Mouse (Mus musculus) T-cell, adult 66 days (primary cell): Measurements from ENCODE around the gene Olfr1331. TPM values are rescaled to one million over a fixed set of nuclear protein-coding genes. Genes with fewer than 3 reads are reported as not detected.

ENCODE experiments used
- total RNA-seq, 2 experiments: library from RNA; stranded (reverse); gene quantifications; 3 replicates in 1 of 2; 4 replicates in 1 of 2; pipeline ENCODE4 v1.2.4; 2023

Olfr1331 gene
- not detected for total RNA-seq

GRCm38 (mm10) chr4:118864349-118864748, at the start of gene Olfr1331:
TSS of gene Olfr1331 (plus strand) at chr4:118864649.

DNA sequence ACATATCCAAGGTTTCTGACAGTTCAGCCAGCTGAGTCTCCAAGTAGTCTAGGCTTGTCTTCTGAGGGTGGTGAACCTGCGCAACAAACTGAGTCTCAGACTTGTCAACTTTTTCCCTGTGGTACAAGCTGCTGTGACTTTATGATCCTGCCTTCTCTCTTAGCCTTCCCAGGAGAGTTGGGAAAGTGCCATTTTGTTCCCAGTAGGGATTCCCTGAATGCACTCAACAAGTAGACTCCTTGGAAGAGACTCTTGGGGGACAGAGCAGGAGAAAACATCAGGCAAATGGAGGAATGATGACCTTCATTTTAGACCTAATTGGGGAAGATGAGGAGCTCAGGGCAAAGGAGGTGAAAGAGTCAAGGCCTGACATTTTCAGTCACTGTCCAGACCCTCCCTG, 28.3 kb upstream of the Olfr1331 start, which contains the start of gene Olfr1333:
Gene Olfr1333 (minus strand): TSS at position 101 of the 400 bp plus-strand sequence.

GRCm38 (mm10) chr4:118888297-118888696, 23.8 kb downstream of the Olfr1331 start, which contains the start of gene Olfr1330:
TSS of gene Olfr1330 (plus strand) at chr4:118888597.

DNA sequence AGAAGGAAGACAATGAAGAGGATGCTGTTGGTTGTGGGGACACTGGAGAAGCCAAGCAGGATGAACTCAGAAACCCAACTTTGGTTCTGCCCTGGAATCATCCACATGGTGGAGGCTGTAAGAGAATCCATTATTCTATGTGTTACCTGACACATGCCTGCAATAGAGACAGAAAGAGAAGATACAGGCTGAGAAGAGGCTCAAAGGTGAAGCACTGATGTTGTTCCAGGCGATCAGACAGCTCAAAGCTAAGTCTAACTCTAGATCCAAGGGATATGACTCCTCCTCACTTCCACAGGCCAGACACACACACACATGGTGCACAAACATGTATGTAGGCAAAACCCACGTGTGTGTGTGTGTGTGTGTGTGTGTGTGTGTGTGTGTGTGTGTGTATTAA, 52.9 kb downstream of the Olfr1331 start, which contains the start of gene Olfr1329:
Gene Olfr1329 (minus strand): TSS at position 101 of the 400 bp plus-strand sequence.

Other genes starting within 250 kb of the Olfr1331 start
- gene Cfap57, start 243.9 kb upstream of the Olfr1331 start, total RNA-seq = under 1 TPM in 1 of 2 experiments, not detected in 1; 0.15 TPM
- 10 to 100 TPM; 74.4 to 86.4 TPM for gene Ebna1bp2, start 243.8 kb upstream of the Olfr1331 start, total RNA-seq
- gene Olfr62, start 205.7 kb upstream of the Olfr1331 start, total RNA-seq = not detected
- gene Olfr1342, start 171.9 kb upstream of the Olfr1331 start, total RNA-seq = not detected
- gene Olfr1341, start 161.1 kb upstream of the Olfr1331 start, total RNA-seq = not detected
- not detected for gene Olfr1340, start 144.5 kb upstream of the Olfr1331 start, total RNA-seq
- not detected for gene Olfr1339, start 132.5 kb upstream of the Olfr1331 start, total RNA-seq
- gene Olfr1338, start 105.9 kb upstream of the Olfr1331 start, total RNA-seq = not detected
- gene Olfr1337, start 82.1 kb upstream of the Olfr1331 start, total RNA-seq = not detected
- gene Olfr1335, start 54.7 kb upstream of the Olfr1331 start, total RNA-seq = not detected
- not detected for gene Olfr1333, start 28.4 kb upstream of the Olfr1331 start, total RNA-seq
- gene Olfr1330, start 23.9 kb downstream of the Olfr1331 start, total RNA-seq = not detected
- not detected for gene Olfr1329, start 52.8 kb downstream of the Olfr1331 start, total RNA-seq
- gene Olfr1328, start 74.0 kb downstream of the Olfr1331 start, total RNA-seq = not detected
- gene Lao1, start 96.9 kb downstream of the Olfr1331 start, total RNA-seq = not detected
- 10 to 100 TPM; 27.2 to 46.2 TPM for gene Slc2a1, start 244.1 kb downstream of the Olfr1331 start, total RNA-seq